Mouse (Mus musculus): ENCODE results near the gene Dysf. TPM values are rescaled to one million over a fixed set of nuclear protein-coding genes. Genes with fewer than 3 reads are reported as not detected.

The Dysf gene
- polyA plus RNA-seq, 2 experiments, result 13.2 to 16.5 TPM

GRCm38 (mm10) chr6:84125101-84125500 lies 116.7 kb downstream of the Dysf start:
- WGBS, result 78% methylated on average over 4 of the region's 4 CpGs
- no peak for ATAC-seq (ENCODE audit: low FRiP score, low read depth)
- H3K27ac ChIP-seq (replicated peaks; ENCODE audit: low read depth, low read length), result no peak overlapping the region
- H3K4me3 ChIP-seq (replicated peaks; ENCODE audit: low read length), result no peak overlapping the region
- no peak overlapping the region for H3K4me2 ChIP-seq (replicated peaks; ENCODE audit: low read depth, low read length, severe bottlenecking)
- peaks cover under 1% of the 10 kb centered on the region; the same call in 1 of the 2 replicates for H3K4me1 ChIP-seq (ENCODE audit: control insufficient read depth, insufficient read depth, low read length)
- DNase-seq (ENCODE audit: low spot score), result no peak
- H3K27me3 ChIP-seq (ENCODE audit: control insufficient read depth, insufficient read depth, low read length), result no peaks in the 10 kb centered on the region
- H3K9me3 ChIP-seq (ENCODE audit: control insufficient read depth, low read length), result no peaks in the 10 kb centered on the region
- no peaks in the 10 kb centered on the region for H3K36me3 ChIP-seq (ENCODE audit: control insufficient read depth, insufficient read depth, low read length)
- no peak for TF ChIP-seq POLR2A (IDR thresholded peaks at IDR 0.05; ENCODE audit: borderline replicate concordance, extremely low read depth, insufficient read depth, insufficient read length)
- no peak overlapping the region for H3K9ac ChIP-seq (ENCODE audit: low read depth, low read length, severe bottlenecking)

GRCm38 (mm10) chr6:84128229-84128628 lies 119.8 kb downstream of the Dysf start:
- Histone ChIP-seq H3K4me3 (replicated peaks; ENCODE audit: low read length) (no peak overlapping the region), H3K4me1 (ENCODE audit: control insufficient read depth, insufficient read depth, low read length) (peaks cover 31% of the 10 kb centered on the region), H3K36me3 (ENCODE audit: control insufficient read depth, insufficient read depth, low read length) (no peaks in the 10 kb centered on the region), H3K9ac (ENCODE audit: low read depth, low read length, severe bottlenecking) (no peak overlapping the region), H3K9me3 (ENCODE audit: control insufficient read depth, low read length) (no peaks in the 10 kb centered on the region), H3K4me2 (replicated peaks; ENCODE audit: low read depth, low read length, severe bottlenecking) (no peak overlapping the region), H3K27ac (replicated peaks; ENCODE audit: low read depth, low read length) (no peak overlapping the region), H3K27me3 (ENCODE audit: control insufficient read depth, insufficient read depth, low read length) (no peaks in the 10 kb centered on the region)
- 62% methylated on average over 2 of the region's 2 CpGs for WGBS
- DNase-seq (ENCODE audit: low spot score) (no peak), ATAC-seq (ENCODE audit: low FRiP score, low read depth) (no peak)
- TF ChIP-seq POLR2A (IDR thresholded peaks at IDR 0.05; ENCODE audit: borderline replicate concordance, extremely low read depth, insufficient read depth, insufficient read length), result no peak

- H3K4me1 ChIP-seq (ENCODE audit: control insufficient read depth, insufficient read depth, low read length), result peaks cover 46% of the 10 kb centered on the region
These were observed 122.5 kb downstream of the Dysf start for GRCm38 (mm10) chr6:84130867-84131266.

GRCm38 (mm10) chr6:84131539-84131938 lies 123.1 kb downstream of the Dysf start:
- WGBS, result 38% methylated on average over 9 of the region's 9 CpGs
- Histone ChIP-seq H3K4me2 (replicated peaks; ENCODE audit: low read depth, low read length, severe bottlenecking) (no peak overlapping the region), H3K27ac (replicated peaks; ENCODE audit: low read depth, low read length) (peak overlapping the region; percentile 68), H3K4me3 (replicated peaks; ENCODE audit: low read length) (no peak overlapping the region), H3K4me1 (ENCODE audit: control insufficient read depth, insufficient read depth, low read length) (peaks cover 46% of the 10 kb centered on the region), H3K9me3 (ENCODE audit: control insufficient read depth, low read length) (no peaks in the 10 kb centered on the region), H3K36me3 (ENCODE audit: control insufficient read depth, insufficient read depth, low read length) (no peaks in the 10 kb centered on the region), H3K9ac (ENCODE audit: low read depth, low read length, severe bottlenecking) (no peak overlapping the region), H3K27me3 (ENCODE audit: control insufficient read depth, insufficient read depth, low read length) (no peaks in the 10 kb centered on the region)
- ATAC-seq (ENCODE audit: low FRiP score, low read depth) (peak; percentile 21; the same call in 1 of the 2 replicates), DNase-seq (ENCODE audit: low spot score) (peak; percentile 47)
- TF ChIP-seq POLR2A (IDR thresholded peaks at IDR 0.05; ENCODE audit: borderline replicate concordance, extremely low read depth, insufficient read depth, insufficient read length), result no peak

More at GRCm38 (mm10) chr6:84130867-84131266, 122.5 kb downstream of the Dysf start:
- H3K36me3 ChIP-seq (ENCODE audit: control insufficient read depth, insufficient read depth, low read length), result no peaks in the 10 kb centered on the region
- peak overlapping the region; percentile 68 for H3K27ac ChIP-seq (replicated peaks; ENCODE audit: low read depth, low read length)
- no peaks in the 10 kb centered on the region for H3K27me3 ChIP-seq (ENCODE audit: control insufficient read depth, insufficient read depth, low read length)
- H3K4me3 ChIP-seq (replicated peaks; ENCODE audit: low read length), result no peak overlapping the region
- H3K4me2 ChIP-seq (replicated peaks; ENCODE audit: low read depth, low read length, severe bottlenecking), result no peak overlapping the region
- H3K9ac ChIP-seq (ENCODE audit: low read depth, low read length, severe bottlenecking), result no peak overlapping the region
- TF ChIP-seq POLR2A (IDR thresholded peaks at IDR 0.05; ENCODE audit: borderline replicate concordance, extremely low read depth, insufficient read depth, insufficient read length), result no peak
- H3K9me3 ChIP-seq (ENCODE audit: control insufficient read depth, low read length), result no peaks in the 10 kb centered on the region
- DNase-seq (ENCODE audit: low spot score) (no peak), ATAC-seq (ENCODE audit: low FRiP score, low read depth) (no peak)
- WGBS, result 90% methylated on average over 4 of the region's 4 CpGs

- H3K27ac ChIP-seq (replicated peaks; ENCODE audit: low read depth, low read length), result 0 out of 2 replicates have a peak overlapping the region, but pooled peaks have one; percentile 0
- DNase-seq (ENCODE audit: low spot score), result no peak
These were observed 124.7 kb downstream of the Dysf start for GRCm38 (mm10) chr6:84133053-84133452.

More at GRCm38 (mm10) chr6:84133053-84133452, 124.7 kb downstream of the Dysf start:
- H3K27me3 ChIP-seq (ENCODE audit: control insufficient read depth, insufficient read depth, low read length), result no peaks in the 10 kb centered on the region
- H3K9me3 ChIP-seq (ENCODE audit: control insufficient read depth, low read length), result no peaks in the 10 kb centered on the region
- no peak overlapping the region for H3K4me2 ChIP-seq (replicated peaks; ENCODE audit: low read depth, low read length, severe bottlenecking)
- WGBS, result 20% methylated on average over 7 of the region's 7 CpGs
- ATAC-seq (ENCODE audit: low FRiP score, low read depth), result no peak
- TF ChIP-seq POLR2A (IDR thresholded peaks at IDR 0.05; ENCODE audit: borderline replicate concordance, extremely low read depth, insufficient read depth, insufficient read length), result no peak
- peaks cover 46% of the 10 kb centered on the region for H3K4me1 ChIP-seq (ENCODE audit: control insufficient read depth, insufficient read depth, low read length)
- no peaks in the 10 kb centered on the region for H3K36me3 ChIP-seq (ENCODE audit: control insufficient read depth, insufficient read depth, low read length)
- H3K9ac ChIP-seq (ENCODE audit: low read depth, low read length, severe bottlenecking), result no peak overlapping the region
- H3K4me3 ChIP-seq (replicated peaks; ENCODE audit: low read length), result no peak overlapping the region
